Mouse (Mus musculus): ENCODE measurements at regions not wholly inside any gene's neighbourhood (a gene's known extent, or its start where the extent isn't known, plus 50 kb on each side); places are given as distances from the start of the nearest gene placed in this dataset.

- TF ChIP-seq CTCF (IDR thresholded peaks at IDR 0.05; ENCODE audit: low read depth, low read length) (no peak), POLR2AphosphoS5 (IDR thresholded peaks at IDR 0.05; ENCODE audit: insufficient replicate concordance, low read depth, low read length) (no peak), GATA1 (IDR thresholded peaks at IDR 0.05; ENCODE audit: borderline replicate concordance, low read length) (no peak), GATA2 (IDR thresholded peaks at IDR 0.05; ENCODE audit: borderline replicate concordance, low read depth, low read length) (no peak), TAL1 (conservative IDR thresholded peaks at IDR 0.05; ENCODE audit: low read depth, low read length) (no peak)
Measured at GRCm38 (mm10) chr4:153293137-153293536, 189.5 kb downstream of the Ajap1 start.

Data from G1E (cell line).